Mouse (Mus musculus) adrenal gland (tissue): ENCODE measurements around the gene Ubac2.

Source experiments
- intact Hi-C: fragments of 180-260 bp; cut with DNase I; formaldehyde crosslinking; loops from one replicate; pipeline ENCODE4 v1.15.1; 2025

The Ubac2 gene

GRCm38 (mm10) chr14:121949436-121949835 is 71.0 kb downstream of the Ubac2 start:
- intact Hi-C loops: no loop called here

- intact Hi-C loops: no loop called here
Measured at GRCm38 (mm10) chr14:121949897-121950296, 71.5 kb downstream of the Ubac2 start.

- intact Hi-C loops: no loop called here
Measured at GRCm38 (mm10) chr14:121951399-121952045, 73.1 kb downstream of the Ubac2 start.

GRCm38 (mm10) chr14:121952046-121952400 is 73.6 kb downstream of the Ubac2 start:
- intact Hi-C loops: no loop called here

GRCm38 (mm10) chr14:121954129-121954528 is 75.7 kb downstream of the Ubac2 start:
- intact Hi-C loops: no loop called here

GRCm38 (mm10) chr14:121954608-121955007 is 76.2 kb downstream of the Ubac2 start:
- intact Hi-C loops: no loop called here

GRCm38 (mm10) chr14:121955176-121955795 is 76.9 kb downstream of the Ubac2 start:
- intact Hi-C loops: no loop called here

GRCm38 (mm10) chr14:121956291-121956690 is 77.9 kb downstream of the Ubac2 start:
- intact Hi-C loops: no loop called here

GRCm38 (mm10) chr14:121957176-121957871 is 78.9 kb downstream of the Ubac2 start:
- intact Hi-C loops: no loop called here

GRCm38 (mm10) chr14:121958041-121958750 is 79.8 kb downstream of the Ubac2 start:
- intact Hi-C loops: no loop called here

GRCm38 (mm10) chr14:121958751-121959537 is 80.5 kb downstream of the Ubac2 start:
- intact Hi-C loops: no loop called here

GRCm38 (mm10) chr14:121959538-121959980 is 81.1 kb downstream of the Ubac2 start:
- intact Hi-C loops: no loop called here

GRCm38 (mm10) chr14:121960031-121960430 is 81.6 kb downstream of the Ubac2 start:
- intact Hi-C loops: no loop called here

GRCm38 (mm10) chr14:121960531-121960930 is 82.1 kb downstream of the Ubac2 start:
- intact Hi-C loops: no loop called here

GRCm38 (mm10) chr14:121960997-121961396 is 82.6 kb downstream of the Ubac2 start:
- intact Hi-C loops: no loop called here

GRCm38 (mm10) chr14:121961496-121962127 is 83.2 kb downstream of the Ubac2 start:
- intact Hi-C loops: no loop called here

- intact Hi-C loops: no loop called here
Measured at GRCm38 (mm10) chr14:121962128-121962890, 83.9 kb downstream of the Ubac2 start.

- intact Hi-C loops: no loop called here
Measured at GRCm38 (mm10) chr14:121963251-121963941, 85.0 kb downstream of the Ubac2 start.

GRCm38 (mm10) chr14:121963942-121964335 is 85.5 kb downstream of the Ubac2 start:
- intact Hi-C loops: no loop called here
